Mouse (Mus musculus) large intestine, adult 2 months (tissue): Measurements from ENCODE around the gene Itga8. TPM values are rescaled to one million over a fixed set of nuclear protein-coding genes. Genes with fewer than 3 reads are reported as not detected.

Experiments
- DNase-seq: peaks from one replicate; pipeline ENCODE4 v3.0.0-alpha.2; 2012; ENCODE audit warnings: low read depth, low spot score
- WGBS: fragments of 180-500 bp; shearing (Covaris S2); methylation state at CpG from one replicate; pipeline ENCODE4 v1.1.7; 2018; 5-methylcytosine and 5-hydroxymethylcytosine counted together
- polyA plus RNA-seq: library from polyadenylated mRNA; depleted of rRNA; stranded (reverse); fragments of >200 nt; gene quantifications from 2 replicates; pipeline ENCODE4 v1.2.3, GENCODE M21; 2012

The Itga8 gene
- polyA plus RNA-seq, 1 experiment = 1.9 TPM

- DNase-seq = no peak
- WGBS = 87% methylated on average over 5 of the region's 5 CpGs
Observed at GRCm38 (mm10) chr2:12297287-12297686, 4.4 kb downstream of the Itga8 start.

GRCm38 (mm10) chr2:12295150-12295549, 6.6 kb downstream of the Itga8 start:
- 93% methylated on average over 6 of the region's 6 CpGs for WGBS
- no peak for DNase-seq

- 67% methylated on average over 3 of the region's 3 CpGs for WGBS
- DNase-seq = no peak
Observed at GRCm38 (mm10) chr2:12294060-12294459, 7.7 kb downstream of the Itga8 start.

- DNase-seq = no peak
- 87% methylated on average over 8 of the region's 8 CpGs for WGBS
Observed at GRCm38 (mm10) chr2:12293458-12293857, 8.3 kb downstream of the Itga8 start.

GRCm38 (mm10) chr2:12292023-12292820, 9.5 kb downstream of the Itga8 start:
- WGBS = 64% methylated on average over 8 of the region's 8 CpGs
- DNase-seq = no peak

- 72% methylated on average over 3 of the region's 3 CpGs for WGBS
- no peak for DNase-seq
Observed at GRCm38 (mm10) chr2:12290235-12290634, 11.5 kb downstream of the Itga8 start.

- no peak for DNase-seq
- 80% methylated on average over 3 of the region's 3 CpGs for WGBS
Observed at GRCm38 (mm10) chr2:12287831-12288230, 13.9 kb downstream of the Itga8 start.

- no peak for DNase-seq
- 78% methylated on average over 1 of the region's 1 CpGs for WGBS
Observed at GRCm38 (mm10) chr2:12280664-12281063, 21.1 kb downstream of the Itga8 start.

- WGBS = 50% methylated on average over 4 of the region's 4 CpGs
- no peak for DNase-seq
Observed at GRCm38 (mm10) chr2:12279070-12279612, 22.6 kb downstream of the Itga8 start.

- DNase-seq = no peak
- WGBS = 78% methylated on average over 2 of the region's 2 CpGs
Observed at GRCm38 (mm10) chr2:12256635-12257317, 44.9 kb downstream of the Itga8 start.

- WGBS = 38% methylated on average over 2 of the region's 2 CpGs
Observed at GRCm38 (mm10) chr2:12255901-12256300, 45.8 kb downstream of the Itga8 start.

GRCm38 (mm10) chr2:12235345-12235744, 66.4 kb downstream of the Itga8 start:
- WGBS = 91% methylated on average over 3 of the region's 3 CpGs
- no peak for DNase-seq

More at GRCm38 (mm10) chr2:12255901-12256300, 45.8 kb downstream of the Itga8 start:
- peak; percentile 44 for DNase-seq

GRCm38 (mm10) chr2:12229721-12230120, 72.0 kb downstream of the Itga8 start:
- 32% methylated on average over 2 of the region's 2 CpGs for WGBS
- no peak for DNase-seq

GRCm38 (mm10) chr2:12228335-12228734, 73.4 kb downstream of the Itga8 start:
- DNase-seq = no peak

GRCm38 (mm10) chr2:12227243-12227642, 74.5 kb downstream of the Itga8 start:
- WGBS = 49% methylated on average over 2 of the region's 2 CpGs
- no peak for DNase-seq

More at GRCm38 (mm10) chr2:12228335-12228734, 73.4 kb downstream of the Itga8 start:
- WGBS = 76% methylated on average over 3 of the region's 3 CpGs

GRCm38 (mm10) chr2:12226367-12226766, 75.4 kb downstream of the Itga8 start:
- 58% methylated on average over 1 of the region's 1 CpGs for WGBS
- no peak for DNase-seq

- no peak for DNase-seq
- 20% methylated on average over 2 of the region's 2 CpGs for WGBS
Observed at GRCm38 (mm10) chr2:12221671-12222070, 80.1 kb downstream of the Itga8 start.

GRCm38 (mm10) chr2:12213464-12213790, 88.3 kb downstream of the Itga8 start:
- no peak for DNase-seq
- WGBS = 88% methylated on average over 4 of the region's 4 CpGs

GRCm38 (mm10) chr2:12212662-12213463, 88.9 kb downstream of the Itga8 start:
- DNase-seq = no peak
- 53% methylated on average over 3 of the region's 3 CpGs for WGBS

GRCm38 (mm10) chr2:12208142-12208541, 93.6 kb downstream of the Itga8 start:
- WGBS = 33% methylated on average over 6 of the region's 6 CpGs
- no peak for DNase-seq
